Mouse (Mus musculus) heart, postnatal 0 days (tissue): ENCODE results near the gene H3f3b. TPM values are rescaled to one million over a fixed set of nuclear protein-coding genes. Genes with fewer than 3 reads are reported as not detected.

Source experiments
- ATAC-seq: fragments of 200-750 bp; cut with Nextera tagmentation; 2 replicates; pipeline ENCODE4 v1.8.0; 2017; ENCODE audit warnings: low read depth, moderate number of reproducible peaks, moderate library complexity; ENCODE audit not compliant: insufficient read depth
- DNase-seq: peaks from one replicate; pipeline ENCODE4 v3.0.0-alpha.2; 2016; ENCODE audit warnings: low spot score
- H3K27ac ChIP-seq: fragments of 300-500 bp; sonication (generic); 2 replicates; pipeline ENCODE4 v1.5.1; 2014; ENCODE audit warnings: low read depth, mild to moderate bottlenecking
- H3K27me3 ChIP-seq: fragments of 300-500 bp; sonication (generic); 2 replicates; pipeline ENCODE4 v1.6.1; 2014; ENCODE audit warnings: low read length, mixed read lengths; ENCODE audit not compliant: control insufficient read depth, insufficient read depth
- H3K36me3 ChIP-seq: fragments of 300-500 bp; sonication (generic); replicated peaks from 2 replicates; pipeline ENCODE4 v1.6.1; 2014; ENCODE audit warnings: low read length, mixed read lengths; ENCODE audit not compliant: control insufficient read depth, insufficient read depth
- H3K4me1 ChIP-seq: fragments of 300-500 bp; sonication (generic); 2 replicates; pipeline ENCODE4 v1.6.1; 2014; ENCODE audit warnings: antibody characterized with exemption; ENCODE audit not compliant: control insufficient read depth, insufficient read depth
- H3K4me2 ChIP-seq: fragments of 300-500 bp; sonication (generic); 2 replicates; pipeline ENCODE4 v1.6.1; 2014; ENCODE audit warnings: low read depth, mild to moderate bottlenecking, low read length, moderate library complexity
- H3K4me3 ChIP-seq: fragments of 300-500 bp; sonication (generic); 2 replicates; pipeline ENCODE4 v1.5.1; 2014; ENCODE audit warnings: low read depth, low read length
- H3K9ac ChIP-seq: fragments of 300-500 bp; sonication (generic); replicated peaks from 2 replicates; pipeline ENCODE4 v1.6.1; 2014; ENCODE audit warnings: low read depth, low read length, mixed read lengths
- H3K9me3 ChIP-seq: fragments of 300-500 bp; sonication (generic); replicated peaks from 2 replicates; pipeline ENCODE4 v1.6.1; 2016; ENCODE audit warnings: low read length; ENCODE audit not compliant: control insufficient read depth
- CTCF ChIP-seq: IDR thresholded peaks from 2 replicates; pipeline ENCODE4 v1.5.1; 2016; ENCODE audit warnings: antibody characterized with exemption, control low read depth, low read depth
- EP300 ChIP-seq: IDR thresholded peaks from 2 replicates; pipeline ENCODE4 v1.6.1; 2016; ENCODE audit warnings: antibody characterized with exemption, low read depth
- WGBS: fragments of 180-500 bp; shearing (Covaris S2); extraction: QIAGEN DNeasy Blood & Tissue Kit; methylation state at CpG from one replicate; pipeline ENCODE4 v1.1.7; 2014; 5-methylcytosine and 5-hydroxymethylcytosine counted together
- polyA plus RNA-seq: library from polyadenylated mRNA; unstranded; fragments of >200 nt; fragmentation: Nextera tagmentation; extraction: Ambion mirVana; gene quantifications from 2 replicates; pipeline ENCODE4 v1.2.1, GENCODE M21; 2015
- total RNA-seq: library from RNA; depleted of rRNA; stranded (reverse); fragments of >200 nt; gene quantifications from 2 replicates; pipeline ENCODE4 v1.2.3, GENCODE M21; 2014; ENCODE audit warnings: low replicate concordance

H3f3b gene
- total and polyA plus RNA-seq, 2 experiments from 2014 or later: 365 to 561 TPM

DNA sequence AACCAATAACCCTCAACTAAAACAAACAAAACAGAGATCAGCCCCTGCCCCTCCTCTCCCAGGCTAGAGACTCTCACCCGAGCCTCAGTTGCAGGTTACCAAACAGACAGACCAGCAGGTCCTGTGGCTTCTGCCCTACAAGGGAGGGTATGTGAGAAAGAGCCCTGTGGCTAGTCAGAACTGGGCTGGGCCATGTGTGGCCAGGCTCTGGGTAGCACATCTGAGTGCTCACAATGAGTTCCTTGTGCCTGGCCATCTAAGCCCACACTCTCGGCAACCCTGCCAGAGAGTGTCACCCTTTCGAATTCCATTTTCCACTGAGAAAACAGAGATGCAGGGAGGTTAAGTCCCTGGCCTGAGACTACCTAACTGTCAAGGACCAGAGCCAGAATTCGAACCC is 35.7 kb downstream of the H3f3b start:
- Histone ChIP-seq H3K4me3 (no peak overlapping the region), H3K9ac (no peak overlapping the region), H3K36me3 (no peaks in the 10 kb centered on the region), H3K27me3 (0 out of 2 replicates have a peak, but pooled peaks cover 5% of the 10 kb centered on the region), H3K9me3 (no peaks in the 10 kb centered on the region), H3K27ac (no peak overlapping the region), H3K4me2 (no peak overlapping the region), H3K4me1 (no peaks in the 10 kb centered on the region)
- TF ChIP-seq EP300 (no peak), CTCF (no peak)
- ATAC-seq: no peak
- DNase-seq: no peak
- WGBS: 57% methylated on average over 4 of the region's 4 CpGs

DNA sequence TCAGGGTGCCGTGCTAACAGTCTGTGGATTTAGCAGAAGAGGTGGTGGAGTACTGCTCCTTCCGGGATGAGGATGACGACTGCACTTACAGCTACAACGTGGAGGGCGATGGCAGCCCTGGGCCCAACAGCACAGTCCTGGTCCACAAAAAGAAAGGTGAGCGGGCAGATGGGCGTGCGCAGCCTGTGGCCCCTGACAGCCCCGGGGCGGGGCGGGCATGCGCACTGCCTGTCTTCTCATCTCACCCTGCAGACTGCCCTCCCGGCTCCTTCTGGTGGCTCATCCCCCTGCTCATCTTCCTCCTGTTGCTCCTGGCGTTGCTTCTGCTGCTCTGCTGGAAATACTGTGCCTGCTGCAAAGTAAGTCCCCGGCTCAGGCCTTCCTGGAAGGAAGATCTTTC is 38.1 kb downstream of the H3f3b start:
- H3K9ac ChIP-seq: no peak overlapping the region

DNA sequence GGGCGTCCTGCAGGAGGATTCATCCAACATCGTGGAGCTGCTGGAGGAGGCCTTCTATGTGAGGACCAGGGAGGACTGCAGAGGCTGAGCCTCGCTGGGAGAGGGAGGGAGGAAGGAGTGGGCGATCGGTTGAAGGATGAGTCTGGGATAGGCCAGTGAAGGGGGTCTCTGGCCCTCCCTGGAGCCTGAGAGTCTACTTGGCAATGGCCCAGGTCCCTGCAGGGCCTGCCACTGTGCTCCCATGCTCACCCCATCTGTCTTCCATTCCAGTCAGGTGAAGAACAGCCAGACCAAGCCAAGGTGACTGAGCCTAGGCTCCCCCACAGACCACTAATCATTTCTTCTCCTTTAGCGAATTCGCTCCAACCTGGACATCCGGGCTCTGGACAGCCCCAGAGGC is 44.5 kb downstream of the H3f3b start:
- no peak overlapping the region for H3K4me3 ChIP-seq
- H3K27me3 ChIP-seq: peaks cover 5% of the 10 kb centered on the region; the same call in 1 of the 2 replicates
- ATAC-seq (no peak), DNase-seq (no peak)
- no peak for TF ChIP-seq EP300
- no peak for TF ChIP-seq CTCF
- no peaks in the 10 kb centered on the region for H3K9me3 ChIP-seq
- no peaks in the 10 kb centered on the region for H3K36me3 ChIP-seq
- no peak overlapping the region for H3K27ac ChIP-seq
- 81% methylated on average over 8 of the region's 8 CpGs for WGBS
- H3K4me2 ChIP-seq: no peak overlapping the region
- no peak overlapping the region for H3K9ac ChIP-seq
- H3K4me1 ChIP-seq: no peaks in the 10 kb centered on the region

More for the DNA sequence above, 38.1 kb downstream of the H3f3b start:
- no peaks in the 10 kb centered on the region for H3K4me1 ChIP-seq
- H3K4me2 ChIP-seq: no peak overlapping the region
- TF ChIP-seq CTCF: no peak
- TF ChIP-seq EP300: no peak
- H3K9me3 ChIP-seq: no peaks in the 10 kb centered on the region
- H3K27ac ChIP-seq: no peak overlapping the region
- WGBS: 25% methylated on average over 15 of the region's 15 CpGs
- H3K27me3 ChIP-seq: 0 out of 2 replicates have a peak, but pooled peaks cover 5% of the 10 kb centered on the region
- H3K36me3 ChIP-seq: no peaks in the 10 kb centered on the region
- ATAC-seq: no peak
- no peak overlapping the region for H3K4me3 ChIP-seq
- no peak for DNase-seq

GRCm38 (mm10) chr11:115982472-115982871 is 45.3 kb downstream of the H3f3b start:
- Histone ChIP-seq H3K9ac (no peak overlapping the region), H3K36me3 (no peaks in the 10 kb centered on the region), H3K4me2 (no peak overlapping the region), H3K27ac (no peak overlapping the region), H3K9me3 (no peaks in the 10 kb centered on the region), H3K4me1 (no peaks in the 10 kb centered on the region), H3K27me3 (peaks cover 9% of the 10 kb centered on the region), H3K4me3 (no peak overlapping the region)
- 83% methylated on average over 15 of the region's 15 CpGs for WGBS
- TF ChIP-seq EP300 (no peak), CTCF (no peak)
- ATAC-seq (no peak), DNase-seq (no peak)

DNA sequence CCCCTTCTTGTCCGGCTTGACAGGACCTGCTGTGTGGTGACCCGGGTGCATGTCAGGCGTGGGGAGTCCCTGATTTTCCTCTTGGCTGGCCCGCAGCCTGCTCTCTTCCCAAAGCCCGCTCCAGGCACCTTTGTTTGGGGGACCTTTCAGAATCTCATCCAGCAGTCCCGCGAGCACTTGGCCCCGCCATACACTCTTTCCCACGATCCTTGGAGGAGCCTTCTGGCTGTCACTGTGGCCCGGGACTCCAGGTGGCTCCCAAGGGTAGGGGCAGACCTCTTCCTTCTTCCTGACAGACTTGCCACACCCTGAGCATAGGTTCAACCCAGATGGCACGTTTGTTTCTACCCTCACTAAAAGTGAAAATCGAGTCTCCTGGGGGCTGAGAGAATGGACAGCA is 52.2 kb downstream of the H3f3b start:
- H3K36me3 ChIP-seq: no peaks in the 10 kb centered on the region
- no peak overlapping the region for H3K27ac ChIP-seq
- WGBS: 44% methylated on average over 12 of the region's 12 CpGs
- DNase-seq (no peak), ATAC-seq (no peak)
- H3K9ac ChIP-seq: no peak overlapping the region
- H3K27me3 ChIP-seq: peaks cover 41% of the 10 kb centered on the region
- TF ChIP-seq EP300: no peak
- peaks cover 9% of the 10 kb centered on the region for H3K4me1 ChIP-seq
- H3K9me3 ChIP-seq: no peaks in the 10 kb centered on the region
- 0 out of 2 replicates have a peak overlapping the region, but pooled peaks have one; percentile 51 for H3K4me3 ChIP-seq
- H3K4me2 ChIP-seq: no peak overlapping the region; the same call in 1 of the 2 replicates

GRCm38 (mm10) chr11:115975083-115975420 is 52.7 kb downstream of the H3f3b start:
- Histone ChIP-seq H3K27ac (no peak overlapping the region), H3K36me3 (no peaks in the 10 kb centered on the region), H3K4me1 (peaks cover 9% of the 10 kb centered on the region), H3K4me2 (peak overlapping the region; percentile 81), H3K9ac (0 out of 2 replicates have a peak overlapping the region, but pooled peaks have one; percentile 17), H3K4me3 (peak overlapping the region; percentile 51), H3K9me3 (no peaks in the 10 kb centered on the region), H3K27me3 (peaks cover 41% of the 10 kb centered on the region)
- TF ChIP-seq CTCF (no peak), EP300 (no peak)
- DNase-seq: no peak
- WGBS: 8% methylated on average over 18 of the region's 18 CpGs
- ATAC-seq: no peak
